Comparison of ENCODE assay signal across 27 mouse cellular contexts in genomic region chr3:69993806-69994205, GRCm38 (mm10). TPM values are rescaled to one million over a fixed set of nuclear protein-coding genes. Genes with fewer than 3 reads are reported as not detected.
A peak's percentile ranks its signal among the peaks of the same experiment; 100 is the strongest.
DNase-seq lines count a peak whose midpoint lies in the region; ATAC-seq and TF ChIP-seq lines count a peak whose summit lies in the region.
"Had no signal": no experiment of that assay in that cellular context is flagged by ENCODE, and none has a peak within 500 bp of the region (broad histone marks: within the 10 kb centered on the region; RNA-seq: fewer than 3 reads in every experiment).

No protein-coding gene starts in this region.

- DNase-seq in hindbrain, postnatal 0 days (ENCODE audit: low spot score) = peak; percentile 10
- DNase-seq in hindbrain, embryonic 14.5 days (ENCODE audit: low spot score) = no peak
- DNase-seq in kidney, postnatal 14 days = no peak
- peak; percentile 75 for DNase-seq in kidney, postnatal 0 days (ENCODE audit: low spot score)
- no peak for DNase-seq in kidney, adult 18-20 months
- DNase-seq: adrenal gland, adult 8-10 months; adrenal gland, postnatal 14 days; adrenal gland, postnatal 36 days; B cell, adult 2 months; cerebellum, adult 11-12 months; cerebellum, adult 2 months; cerebellum, adult 9-10 months; cerebellum, postnatal 10 days; cerebellum, postnatal 25 days had no signal

- 67% methylated on average over 4 of the region's 4 CpGs for WGBS in hindbrain, postnatal 0 days
- WGBS in hindbrain, embryonic 14.5 days = 70% methylated on average over 4 of the region's 4 CpGs
- 9% methylated on average over 4 of the region's 4 CpGs for WGBS in kidney, embryonic 15.5 days
- 4% methylated on average over 4 of the region's 4 CpGs for WGBS in kidney, postnatal 0 days

- no peaks in the 10 kb centered on the region for H3K4me1 ChIP-seq in hindbrain, postnatal 0 days (ENCODE audit: insufficient read depth, low read length)
- no peaks in the 10 kb centered on the region for H3K4me1 ChIP-seq in hindbrain, embryonic 14.5 days (replicated peaks; ENCODE audit: control insufficient read depth, insufficient read depth, low read length)
- H3K4me1 ChIP-seq in kidney, embryonic 15.5 days = no peaks in the 10 kb centered on the region
- H3K4me1 ChIP-seq in kidney, postnatal 0 days (replicated peaks; ENCODE audit: insufficient read depth, low read length) = no peaks in the 10 kb centered on the region
- H3K4me1 ChIP-seq: embryonic facial prominence, embryonic 10.5 days; embryonic facial prominence, embryonic 12.5 days; forebrain, embryonic 13.5 days; forebrain, embryonic 15.5 days had no signal

- ATAC-seq in hindbrain, postnatal 0 days = no peak
- no peak for ATAC-seq in hindbrain, embryonic 14.5 days (ENCODE audit: low FRiP score)
- peak; percentile 92 for ATAC-seq in kidney, embryonic 15.5 days (replicated peaks; ENCODE audit: low FRiP score)
- ATAC-seq in kidney, postnatal 0 days (replicated peaks; ENCODE audit: low FRiP score, low read depth) = no peak
- ATAC-seq: activated CD4-positive, CD25-positive, alpha-beta regulatory T cell, adult 4 months; CD4-positive, CD25-positive, alpha-beta regulatory T cell, adult 4 months; forebrain, embryonic 13.5 days; forebrain, embryonic 15.5 days; Patski had no signal

- no peaks in the 10 kb centered on the region for H3K9me3 ChIP-seq in hindbrain, postnatal 0 days (ENCODE audit: low read length)
- no peaks in the 10 kb centered on the region for H3K9me3 ChIP-seq in hindbrain, embryonic 14.5 days (ENCODE audit: control insufficient read depth, low read length)
- no peaks in the 10 kb centered on the region for H3K9me3 ChIP-seq in kidney, embryonic 15.5 days (replicated peaks)
- H3K9me3 ChIP-seq in kidney, postnatal 0 days (replicated peaks; ENCODE audit: low read length) = no peaks in the 10 kb centered on the region
- H3K9me3 ChIP-seq: embryonic facial prominence, embryonic 10.5 days; embryonic facial prominence, embryonic 12.5 days; forebrain, embryonic 13.5 days; forebrain, embryonic 15.5 days; G1E had no signal

- TF ChIP-seq CTCF in hindbrain, postnatal 0 days (IDR thresholded peaks at IDR 0.05; ENCODE audit: low read depth) = no peak
- no peak for TF ChIP-seq CTCF in kidney, postnatal 0 days (IDR thresholded peaks at IDR 0.05; ENCODE audit: low read depth)

- no peaks in the 10 kb centered on the region for H3K36me3 ChIP-seq in hindbrain, postnatal 0 days (ENCODE audit: insufficient read depth, low read length)
- H3K36me3 ChIP-seq in hindbrain, embryonic 14.5 days (replicated peaks; ENCODE audit: control insufficient read depth, insufficient read depth) = no peaks in the 10 kb centered on the region
- no peaks in the 10 kb centered on the region for H3K36me3 ChIP-seq in kidney, embryonic 15.5 days
- H3K36me3 ChIP-seq in kidney, postnatal 0 days (ENCODE audit: insufficient read depth, low read length) = no peaks in the 10 kb centered on the region
- H3K36me3 ChIP-seq: embryonic facial prominence, embryonic 10.5 days; embryonic facial prominence, embryonic 12.5 days; forebrain, embryonic 15.5 days; G1E had no signal

- no peak overlapping the region for H3K4me3 ChIP-seq in hindbrain, postnatal 0 days (ENCODE audit: low read length)
- H3K4me3 ChIP-seq in hindbrain, embryonic 14.5 days (replicated peaks; ENCODE audit: low read length) = no peak overlapping the region
- H3K4me3 ChIP-seq in kidney, embryonic 15.5 days (replicated peaks) = no peak overlapping the region
- H3K4me3 ChIP-seq in kidney, postnatal 0 days (replicated peaks; ENCODE audit: low read depth, low read length) = no peak overlapping the region
- H3K4me3 ChIP-seq: embryonic facial prominence, embryonic 10.5 days; embryonic facial prominence, embryonic 12.5 days; forebrain, embryonic 13.5 days; forebrain, embryonic 15.5 days had no signal

- H3K27ac ChIP-seq in hindbrain, postnatal 0 days = no peak overlapping the region
- no peak overlapping the region for H3K27ac ChIP-seq in hindbrain, embryonic 14.5 days
- no peak overlapping the region for H3K27ac ChIP-seq in kidney, embryonic 15.5 days
- H3K27ac ChIP-seq in kidney, postnatal 0 days = no peak overlapping the region
- H3K27ac ChIP-seq: embryonic facial prominence, embryonic 10.5 days; embryonic facial prominence, embryonic 12.5 days; forebrain, embryonic 13.5 days; forebrain, embryonic 15.5 days had no signal

- no peaks in the 10 kb centered on the region for H3K27me3 ChIP-seq in hindbrain, postnatal 0 days (ENCODE audit: insufficient read depth, low read length)
- no peaks in the 10 kb centered on the region for H3K27me3 ChIP-seq in hindbrain, embryonic 14.5 days (ENCODE audit: control insufficient read depth, insufficient read depth, low read length)
- H3K27me3 ChIP-seq in kidney, embryonic 15.5 days = no peaks in the 10 kb centered on the region
- no peaks in the 10 kb centered on the region for H3K27me3 ChIP-seq in kidney, postnatal 0 days (ENCODE audit: insufficient read depth, low read length)
- H3K27me3 ChIP-seq: CH12.LX; embryonic facial prominence, embryonic 12.5 days; forebrain, embryonic 13.5 days; forebrain, embryonic 15.5 days had no signal

- H3K4me2 ChIP-seq in hindbrain, postnatal 0 days (ENCODE audit: low read depth, low read length) = no peak overlapping the region
- H3K4me2 ChIP-seq in hindbrain, embryonic 14.5 days (replicated peaks) = no peak overlapping the region
- no peak overlapping the region for H3K4me2 ChIP-seq in kidney, embryonic 15.5 days
- no peak overlapping the region for H3K4me2 ChIP-seq in kidney, postnatal 0 days (ENCODE audit: low read length)
- H3K4me2 ChIP-seq: embryonic facial prominence, embryonic 12.5 days; forebrain, embryonic 13.5 days; forebrain, embryonic 15.5 days had no signal

- no peak overlapping the region for H3K9ac ChIP-seq in hindbrain, postnatal 0 days (replicated peaks; ENCODE audit: low read length)
- no peak overlapping the region for H3K9ac ChIP-seq in hindbrain, embryonic 14.5 days
- H3K9ac ChIP-seq in kidney, embryonic 15.5 days = no peak overlapping the region
- H3K9ac ChIP-seq in kidney, postnatal 0 days (ENCODE audit: low read depth, low read length) = no peak overlapping the region
- H3K9ac ChIP-seq: embryonic facial prominence, embryonic 12.5 days; forebrain, embryonic 13.5 days; forebrain, embryonic 15.5 days had no signal

RNA-seq across cellular contexts. Expression of gene Otol1, which starts 13.6 kb away (rescaled TPM):
- total RNA-seq in hindbrain, postnatal 0 days (2014; rRNA removed) = not detected in 2 replicates
- 0.09 TPM in 1 of 2 replicates, not detected in the other for polyA plus RNA-seq in hindbrain, postnatal 0 days (2015; fragmentation: Nextera tagmentation; extraction: Ambion mirVana)
- not detected in 2 replicates for polyA plus RNA-seq in hindbrain, embryonic 14.5 days (2014; fragmentation: Nextera tagmentation; extraction: Ambion mirVana)
- 0.08 TPM in 1 of 2 replicates, not detected in the other for polyA plus RNA-seq in kidney, embryonic 15.5 days (2015; fragmentation: Nextera tagmentation; extraction: Ambion mirVana)
- polyA plus RNA-seq in kidney, postnatal 0 days (2015; fragmentation: Nextera tagmentation; extraction: Ambion mirVana) = not detected in 2 replicates
- total RNA-seq: adrenal gland, adult 18-20 months; adrenal gland, adult 8-10 months; adrenal gland, postnatal 14 days; adrenal gland, postnatal 36 days had no signal
- polyA plus RNA-seq: activated CD4-positive, CD25-positive, alpha-beta regulatory T cell, adult 4 months; CD4-positive, CD25-positive, alpha-beta regulatory T cell, adult 4 months; cerebellum, adult 2 months; cortical plate, adult 2 months; embryonic facial prominence, embryonic 10.5 days; forebrain, embryonic 11.5 days; forebrain, embryonic 13.5 days; forebrain, embryonic 15.5 days; G1E; Patski had no signal

Comparison
In these comparisons a context has a peak if more than half of its experiments do, and no peak if none do; other contexts are left out.
1. DNase-seq: peak in hindbrain, postnatal 0 days (single experiment) and kidney, postnatal 0 days (single experiment); none in hindbrain, embryonic 14.5 days (single experiment), kidney, postnatal 14 days (single experiment) and kidney, adult 18-20 months (single experiment).